Mouse (Mus musculus): ENCODE data around the gene Abca7. TPM values are rescaled to one million over a fixed set of nuclear protein-coding genes. Genes with fewer than 3 reads are reported as not detected.

The Abca7 gene
- polyA plus RNA-seq, 1 experiment from 2014 or later, result 4.2 TPM

GRCm38 (mm10) chr10:80056506-80056905, 60.2 kb downstream of the Abca7 start:
- Histone ChIP-seq H3K9ac (ENCODE audit: low read depth, low read length) (no peak overlapping the region), H3K27ac (ENCODE audit: low read depth, low read length) (no peak overlapping the region), H3K9me3 (ENCODE audit: control insufficient read depth, low read length) (no peaks in the 10 kb centered on the region), H3K4me1 (ENCODE audit: control insufficient read depth, insufficient read depth, low read depth, low read length) (peaks cover 13% of the 10 kb centered on the region), H3K4me3 (ENCODE audit: low read length) (no peak overlapping the region), H3K27me3 (replicated peaks; ENCODE audit: control insufficient read depth, insufficient read depth, low read length) (no peaks in the 10 kb centered on the region), H3K4me2 (ENCODE audit: low read length) (no peak overlapping the region), H3K36me3 (ENCODE audit: control insufficient read depth, insufficient read depth, low read length) (peaks cover 28% of the 10 kb centered on the region)
- 93% methylated on average over 4 of the region's 4 CpGs for WGBS
- no peak for ATAC-seq

DNA sequence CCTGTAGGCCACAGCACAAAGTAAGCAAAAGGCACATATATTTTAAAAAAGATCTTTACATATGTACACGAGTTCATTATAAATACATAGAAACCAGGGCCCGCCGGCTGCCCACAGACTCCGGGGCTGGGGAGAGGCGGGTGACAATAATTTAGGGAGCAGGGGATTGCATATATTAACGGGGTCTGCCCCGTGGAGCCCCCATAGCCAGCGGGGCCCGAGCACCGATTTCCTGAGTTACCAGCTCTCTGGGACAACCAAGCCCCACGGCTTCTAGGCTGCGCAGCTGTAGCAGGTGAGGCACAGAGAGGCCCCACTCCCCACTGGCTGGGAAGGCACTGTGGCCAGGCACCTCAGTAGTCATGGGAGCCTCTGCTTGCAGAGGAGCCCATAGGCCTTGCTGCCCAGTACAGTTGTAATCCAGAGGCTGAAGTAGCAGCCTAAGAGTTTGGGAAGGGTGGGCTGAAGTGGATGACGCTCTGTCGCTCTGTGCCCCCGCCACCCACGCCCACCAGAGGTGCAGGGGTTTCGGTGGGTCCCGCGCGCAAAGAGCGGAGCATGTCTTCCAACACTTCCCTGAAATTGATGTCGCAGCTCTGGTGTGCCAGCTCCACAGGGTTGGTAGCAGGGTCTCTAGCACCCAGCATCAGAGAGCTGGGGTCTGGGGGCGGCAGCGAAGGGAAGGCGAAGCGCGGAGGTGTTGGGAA, 60.8 kb downstream of the Abca7 start:
- no peak for ATAC-seq
- H3K4me2 ChIP-seq (ENCODE audit: low read length), result no peak overlapping the region
- H3K27ac ChIP-seq (ENCODE audit: low read depth, low read length), result no peak overlapping the region
- H3K27me3 ChIP-seq (replicated peaks; ENCODE audit: control insufficient read depth, insufficient read depth, low read length), result no peaks in the 10 kb centered on the region
- WGBS, result 91% methylated on average over 27 of the region's 27 CpGs
- no peak overlapping the region for H3K9ac ChIP-seq (ENCODE audit: low read depth, low read length)
- H3K4me3 ChIP-seq (ENCODE audit: low read length), result no peak overlapping the region
- no peaks in the 10 kb centered on the region for H3K9me3 ChIP-seq (ENCODE audit: control insufficient read depth, low read length)
- H3K36me3 ChIP-seq (ENCODE audit: control insufficient read depth, insufficient read depth, low read length), result peaks cover 28% of the 10 kb centered on the region
- peaks cover 13% of the 10 kb centered on the region for H3K4me1 ChIP-seq (ENCODE audit: control insufficient read depth, insufficient read depth, low read depth, low read length)

DNA sequence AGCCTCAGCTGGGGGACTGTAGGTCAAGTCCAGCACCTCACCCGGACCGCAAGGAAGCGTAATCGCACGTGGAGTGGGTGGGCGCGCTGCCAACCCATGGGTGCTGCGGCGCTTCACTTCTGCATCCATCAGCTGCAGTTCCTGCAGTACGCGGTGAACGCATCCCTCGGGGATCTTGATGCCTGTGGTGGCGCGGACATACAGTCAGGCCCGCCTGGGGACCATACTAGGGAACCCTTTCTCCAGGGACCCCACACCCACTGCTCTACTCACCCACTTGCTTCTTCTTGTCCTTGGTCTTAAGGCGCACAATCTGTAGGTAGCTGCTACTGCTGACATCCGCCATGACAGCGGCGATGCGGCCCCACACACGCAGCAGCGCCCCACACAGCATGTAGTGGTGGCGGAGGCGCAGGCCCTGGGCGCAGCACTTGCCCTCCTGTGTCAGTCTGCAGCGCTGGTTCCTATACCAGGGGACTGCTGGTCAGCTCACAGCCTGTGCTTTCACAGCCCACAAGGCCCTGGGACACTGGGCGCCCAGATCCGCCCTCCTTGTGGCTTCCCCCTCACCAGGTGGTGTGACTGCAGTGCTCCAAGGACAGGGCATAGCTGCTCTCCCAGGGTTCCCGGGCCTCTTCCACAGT, 61.5 kb downstream of the Abca7 start:
- Histone ChIP-seq H3K9ac (ENCODE audit: low read depth, low read length) (no peak overlapping the region), H3K27ac (ENCODE audit: low read depth, low read length) (no peak overlapping the region), H3K4me1 (ENCODE audit: control insufficient read depth, insufficient read depth, low read depth, low read length) (peaks cover 13% of the 10 kb centered on the region), H3K9me3 (ENCODE audit: control insufficient read depth, low read length) (no peaks in the 10 kb centered on the region), H3K36me3 (ENCODE audit: control insufficient read depth, insufficient read depth, low read length) (peaks cover 28% of the 10 kb centered on the region), H3K4me3 (ENCODE audit: low read length) (no peak overlapping the region), H3K4me2 (ENCODE audit: low read length) (no peak overlapping the region), H3K27me3 (replicated peaks; ENCODE audit: control insufficient read depth, insufficient read depth, low read length) (no peaks in the 10 kb centered on the region)
- ATAC-seq, result no peak
- WGBS, result 71% methylated on average over 30 of the region's 30 CpGs

DNA sequence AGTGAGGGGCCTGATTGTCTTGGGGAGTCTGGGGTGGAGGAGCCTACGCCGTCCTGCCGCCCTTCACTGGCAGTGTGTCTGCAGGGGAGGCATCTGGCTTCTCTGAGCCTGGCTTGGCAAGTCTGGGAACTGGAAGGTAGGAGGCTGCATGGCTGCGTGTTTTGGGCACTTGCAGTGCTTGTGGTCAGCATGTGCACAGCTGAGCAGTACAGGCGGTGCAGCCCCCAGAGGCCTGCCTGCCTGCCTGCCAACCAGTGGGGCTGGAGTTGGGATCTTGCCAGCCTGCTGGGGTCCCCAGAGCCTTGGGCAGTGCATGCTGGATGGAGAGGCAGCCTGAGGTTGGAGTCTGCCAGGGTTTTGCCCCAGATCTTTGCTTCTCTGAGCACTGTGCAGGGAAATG, 66.8 kb downstream of the Abca7 start:
- Histone ChIP-seq H3K4me2 (ENCODE audit: low read length) (no peak overlapping the region), H3K4me3 (ENCODE audit: low read length) (no peak overlapping the region), H3K9ac (ENCODE audit: low read depth, low read length) (peak overlapping the region; percentile 43; the same call in 1 of the 2 replicates), H3K27me3 (replicated peaks; ENCODE audit: control insufficient read depth, insufficient read depth, low read length) (no peaks in the 10 kb centered on the region), H3K9me3 (ENCODE audit: control insufficient read depth, low read length) (no peaks in the 10 kb centered on the region), H3K27ac (ENCODE audit: low read depth, low read length) (peak overlapping the region; percentile 11; the same call in 1 of the 2 replicates), H3K4me1 (ENCODE audit: control insufficient read depth, insufficient read depth, low read depth, low read length) (peaks cover 2% of the 10 kb centered on the region; the same call in 1 of the 2 replicates), H3K36me3 (ENCODE audit: control insufficient read depth, insufficient read depth, low read length) (peaks cover 19% of the 10 kb centered on the region)
- WGBS, result 63% methylated on average over 5 of the region's 5 CpGs
- ATAC-seq, result peak; percentile 73

GRCm38 (mm10) chr10:80063877-80064650, 67.8 kb downstream of the Abca7 start:
- Histone ChIP-seq H3K4me1 (ENCODE audit: control insufficient read depth, insufficient read depth, low read depth, low read length) (peaks cover 2% of the 10 kb centered on the region; the same call in 1 of the 2 replicates), H3K27ac (ENCODE audit: low read depth, low read length) (no peak overlapping the region), H3K36me3 (ENCODE audit: control insufficient read depth, insufficient read depth, low read length) (peaks cover 16% of the 10 kb centered on the region), H3K4me2 (ENCODE audit: low read length) (no peak overlapping the region), H3K9ac (ENCODE audit: low read depth, low read length) (peak overlapping the region; percentile 35; the same call in 1 of the 2 replicates), H3K4me3 (ENCODE audit: low read length) (no peak overlapping the region), H3K27me3 (replicated peaks; ENCODE audit: control insufficient read depth, insufficient read depth, low read length) (no peaks in the 10 kb centered on the region), H3K9me3 (ENCODE audit: control insufficient read depth, low read length) (no peaks in the 10 kb centered on the region)
- ATAC-seq, result no peak
- WGBS, result 68% methylated on average over 23 of the region's 23 CpGs

Other genes starting within 250 kb of the Abca7 start
- 37.1 and 50.6 TPM in 2 replicates for gene Polrmt, start 249.9 kb upstream of the Abca7 start, polyA plus RNA-seq (2015; fragmentation: Nextera tagmentation; extraction: Ambion mirVana)
- gene Fgf22, start 241.4 kb upstream of the Abca7 start, polyA plus RNA-seq (2015; fragmentation: Nextera tagmentation; extraction: Ambion mirVana), result 1.9 and 3.1 TPM in 2 replicates
- gene Rnf126, start 229.5 kb upstream of the Abca7 start, polyA plus RNA-seq (2015; fragmentation: Nextera tagmentation; extraction: Ambion mirVana), result 74.2 and 101 TPM in 2 replicates
- 2.6 and 3.0 TPM in 2 replicates for gene Fstl3, start 219.2 kb upstream of the Abca7 start, polyA plus RNA-seq (2015; fragmentation: Nextera tagmentation; extraction: Ambion mirVana)
- 0.31 TPM in 1 of 2 replicates, not detected in the other for gene Prss57, start 205.5 kb upstream of the Abca7 start, polyA plus RNA-seq (2015; fragmentation: Nextera tagmentation; extraction: Ambion mirVana)
- 297 and 309 TPM in 2 replicates for gene Palm, start 202.9 kb upstream of the Abca7 start, polyA plus RNA-seq (2015; fragmentation: Nextera tagmentation; extraction: Ambion mirVana)
- gene Misp, start 175.5 kb upstream of the Abca7 start, polyA plus RNA-seq (2015; fragmentation: Nextera tagmentation; extraction: Ambion mirVana), result 0.46 and 0.59 TPM in 2 replicates
- gene Ptbp1, start 142.1 kb upstream of the Abca7 start, polyA plus RNA-seq (2015; fragmentation: Nextera tagmentation; extraction: Ambion mirVana), result 61.2 and 79.2 TPM in 2 replicates
- gene Prtn3, start 122.0 kb upstream of the Abca7 start, polyA plus RNA-seq (2015; fragmentation: Nextera tagmentation; extraction: Ambion mirVana), result 10.4 and 11.2 TPM in 2 replicates
- 387 and 426 TPM in 2 replicates for gene Plppr3, start 121.9 kb upstream of the Abca7 start, polyA plus RNA-seq (2015; fragmentation: Nextera tagmentation; extraction: Ambion mirVana)
- gene Elane, start 110.2 kb upstream of the Abca7 start, polyA plus RNA-seq (2015; fragmentation: Nextera tagmentation; extraction: Ambion mirVana), result 0.26 and 0.32 TPM in 2 replicates
- gene Cfd, start 105.6 kb upstream of the Abca7 start, polyA plus RNA-seq (2015; fragmentation: Nextera tagmentation; extraction: Ambion mirVana), result not detected in 2 replicates
- gene Med16, start 87.6 kb upstream of the Abca7 start, polyA plus RNA-seq (2015; fragmentation: Nextera tagmentation; extraction: Ambion mirVana), result 48.2 and 53.8 TPM in 2 replicates
- 1.4 and 18.3 TPM in 2 replicates for gene Gm26602, start 85.6 kb upstream of the Abca7 start, polyA plus RNA-seq (2015; fragmentation: Nextera tagmentation; extraction: Ambion mirVana)
- 3.1 and 3.7 TPM in 2 replicates for gene Kiss1r, start 79.5 kb upstream of the Abca7 start, polyA plus RNA-seq (2015; fragmentation: Nextera tagmentation; extraction: Ambion mirVana)
- 293 and 300 TPM in 2 replicates for gene R3hdm4, start 75.3 kb upstream of the Abca7 start, polyA plus RNA-seq (2015; fragmentation: Nextera tagmentation; extraction: Ambion mirVana)
- gene Arid3a, start 69.5 kb upstream of the Abca7 start, polyA plus RNA-seq (2015; fragmentation: Nextera tagmentation; extraction: Ambion mirVana), result 1.6 and 1.7 TPM in 2 replicates
- 97.7 and 102 TPM in 2 replicates for gene Wdr18, start 36.3 kb upstream of the Abca7 start, polyA plus RNA-seq (2015; fragmentation: Nextera tagmentation; extraction: Ambion mirVana)
- gene Grin3b, start 25.8 kb upstream of the Abca7 start, polyA plus RNA-seq (2015; fragmentation: Nextera tagmentation; extraction: Ambion mirVana), result 0.45 and 0.46 TPM in 2 replicates
- gene Tmem259, start 12.2 kb upstream of the Abca7 start, polyA plus RNA-seq (2015; fragmentation: Nextera tagmentation; extraction: Ambion mirVana), result 11.7 and 17.4 TPM in 2 replicates
- gene Cnn2, start 7.9 kb upstream of the Abca7 start, polyA plus RNA-seq (2015; fragmentation: Nextera tagmentation; extraction: Ambion mirVana), result 30.5 and 38.9 TPM in 2 replicates
- gene Arhgap45, start 20.2 kb downstream of the Abca7 start, polyA plus RNA-seq (2015; fragmentation: Nextera tagmentation; extraction: Ambion mirVana), result 1.7 and 2.2 TPM in 2 replicates
- gene Polr2e, start 43.3 kb downstream of the Abca7 start, polyA plus RNA-seq (2015; fragmentation: Nextera tagmentation; extraction: Ambion mirVana), result 141 and 143 TPM in 2 replicates
- 601 and 643 TPM in 2 replicates for gene Gpx4, start 50.7 kb downstream of the Abca7 start, polyA plus RNA-seq (2015; fragmentation: Nextera tagmentation; extraction: Ambion mirVana)
- 10.3 and 13.0 TPM in 2 replicates for gene Sbno2, start 109.1 kb downstream of the Abca7 start, polyA plus RNA-seq (2015; fragmentation: Nextera tagmentation; extraction: Ambion mirVana)
- gene Stk11, start 119.3 kb downstream of the Abca7 start, polyA plus RNA-seq (2015; fragmentation: Nextera tagmentation; extraction: Ambion mirVana), result 17.7 and 18.3 TPM in 2 replicates
- 554 and 581 TPM in 2 replicates for gene Atp5d, start 142.1 kb downstream of the Abca7 start, polyA plus RNA-seq (2015; fragmentation: Nextera tagmentation; extraction: Ambion mirVana)
- gene Cbarp, start 144.3 kb downstream of the Abca7 start, polyA plus RNA-seq (2015; fragmentation: Nextera tagmentation; extraction: Ambion mirVana), result 98.8 and 130 TPM in 2 replicates
- 16.0 and 16.1 TPM in 2 replicates for gene Midn, start 151.8 kb downstream of the Abca7 start, polyA plus RNA-seq (2015; fragmentation: Nextera tagmentation; extraction: Ambion mirVana)
- gene Cirbp, start 169.5 kb downstream of the Abca7 start, polyA plus RNA-seq (2015; fragmentation: Nextera tagmentation; extraction: Ambion mirVana), result 288 and 311 TPM in 2 replicates
- 9.4 and 10.1 TPM in 2 replicates for gene 1600002K03Rik, start 176.4 kb downstream of the Abca7 start, polyA plus RNA-seq (2015; fragmentation: Nextera tagmentation; extraction: Ambion mirVana)
- gene Efna2, start 183.0 kb downstream of the Abca7 start, polyA plus RNA-seq (2015; fragmentation: Nextera tagmentation; extraction: Ambion mirVana), result 21.5 and 22.7 TPM in 2 replicates
- 38.0 and 38.7 TPM in 2 replicates for gene Mum1, start 229.9 kb downstream of the Abca7 start, polyA plus RNA-seq (2015; fragmentation: Nextera tagmentation; extraction: Ambion mirVana)